Mouse (Mus musculus) heart, adult 11 months (tissue): ENCODE data around the gene Fam24a.

Experiments
- DNase-seq: peaks from one replicate; pipeline ENCODE4 v3.0.0; 2022

Fam24a gene

GRCm38 (mm10) chr7:131333564-131333963 lies at the start of gene Fam24a:
TSS of gene Fam24a (plus strand) at chr7:131333864.
- DNase-seq = no peak

GRCm38 (mm10) chr7:131297151-131297550 lies 36.5 kb upstream of the Fam24a start:
- DNase-seq = peak; percentile 49

- DNase-seq = peak; percentile 75
Observed at GRCm38 (mm10) chr7:131303340-131303739, 30.3 kb upstream of the Fam24a start.

- DNase-seq = no peak
Observed at GRCm38 (mm10) chr7:131306733-131307132, 26.9 kb upstream of the Fam24a start.

- no peak for DNase-seq
Observed at GRCm38 (mm10) chr7:131314493-131314892, 19.2 kb upstream of the Fam24a start.

- DNase-seq = peak; percentile 68
Observed at GRCm38 (mm10) chr7:131317587-131317986, 16.1 kb upstream of the Fam24a start.

- DNase-seq = peak; percentile 33
Observed at GRCm38 (mm10) chr7:131318340-131318739, 15.3 kb upstream of the Fam24a start.

- peak; percentile 65 for DNase-seq
Observed at GRCm38 (mm10) chr7:131322192-131322591, 11.5 kb upstream of the Fam24a start, which contains the start of gene Cuzd1. TSS of gene Cuzd1 (minus strand) at chr7:131322292.

- peak; percentile 73 for DNase-seq
Observed at GRCm38 (mm10) chr7:131327054-131327453, 6.6 kb upstream of the Fam24a start.

GRCm38 (mm10) chr7:131329416-131329815 lies 4.2 kb upstream of the Fam24a start, which contains the start of gene Fam24b:
TSS of gene Fam24b (minus strand) at chr7:131329516.
- peak; percentile 8 for DNase-seq

GRCm38 (mm10) chr7:131331688-131332087 lies 2.0 kb upstream of the Fam24a start:
- DNase-seq = peak; percentile 36

- peak; percentile 55 for DNase-seq
Observed at GRCm38 (mm10) chr7:131337502-131338068, 3.9 kb downstream of the Fam24a start.

- DNase-seq = no peak
Observed at GRCm38 (mm10) chr7:131345856-131346541, 12.3 kb downstream of the Fam24a start.

GRCm38 (mm10) chr7:131356105-131356504 lies 22.4 kb downstream of the Fam24a start:
- DNase-seq = peak; percentile 37

- no peak for DNase-seq
Observed at GRCm38 (mm10) chr7:131362269-131362614, 28.6 kb downstream of the Fam24a start.

- DNase-seq = peak; percentile 100
Observed at GRCm38 (mm10) chr7:131362615-131363300, 29.1 kb downstream of the Fam24a start, which contains the start of gene 2310057M21Rik. TSS of gene 2310057M21Rik (minus strand) at chr7:131362759.

- peak; percentile 34 for DNase-seq
Observed at GRCm38 (mm10) chr7:131364131-131364530, 30.5 kb downstream of the Fam24a start.

GRCm38 (mm10) chr7:131370648-131371469 lies 37.2 kb downstream of the Fam24a start, which contains the start of gene Pstk:
TSS of gene Pstk (plus strand) at chr7:131371141.
- DNase-seq = peak; percentile 99

- DNase-seq = no peak
Observed at GRCm38 (mm10) chr7:131371470-131371860, 37.8 kb downstream of the Fam24a start.

GRCm38 (mm10) chr7:131371880-131372651 lies 38.4 kb downstream of the Fam24a start:
- DNase-seq = peak; percentile 49
